Mouse (Mus musculus) thymus, postnatal 0 days (tissue): ENCODE measurements around the gene Olfr498. TPM values are rescaled to one million over a fixed set of nuclear protein-coding genes. Genes with fewer than 3 reads are reported as not detected.

Experiments
- DNase-seq: peaks from one replicate; pipeline ENCODE4 v3.0.0-alpha.2; 2015; ENCODE audit warnings: low spot score
- polyA plus RNA-seq: library from polyadenylated mRNA; unstranded; fragments of >200 nt; fragmentation: Nextera tagmentation; extraction: Ambion mirVana; gene quantifications from 2 replicates; pipeline ENCODE4 v1.2.1, GENCODE M21; 2015

Olfr498 gene
- not detected in 2 replicates for polyA plus RNA-seq

DNA sequence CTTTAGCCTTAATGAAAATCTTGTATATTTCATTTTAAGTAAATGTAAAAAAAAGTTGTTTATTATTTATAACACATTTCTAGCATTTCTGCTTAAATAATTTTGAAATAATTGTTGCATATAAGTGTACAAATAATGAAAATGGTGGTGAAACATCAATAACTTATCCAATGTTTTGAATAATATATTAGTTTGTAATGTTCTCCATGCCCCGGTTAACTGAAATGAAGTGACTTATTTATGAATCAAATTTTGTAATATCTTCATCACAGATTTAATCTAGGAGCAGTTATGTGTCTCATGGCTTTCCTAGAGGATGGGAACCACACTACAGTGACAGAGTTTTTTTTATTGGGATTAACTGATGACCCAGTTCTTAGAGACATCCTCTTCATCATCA is at the start of gene Olfr498:
Gene Olfr498 (plus strand): TSS at position 301 of the 400 bp plus-strand sequence.
- DNase-seq: no peak

DNA sequence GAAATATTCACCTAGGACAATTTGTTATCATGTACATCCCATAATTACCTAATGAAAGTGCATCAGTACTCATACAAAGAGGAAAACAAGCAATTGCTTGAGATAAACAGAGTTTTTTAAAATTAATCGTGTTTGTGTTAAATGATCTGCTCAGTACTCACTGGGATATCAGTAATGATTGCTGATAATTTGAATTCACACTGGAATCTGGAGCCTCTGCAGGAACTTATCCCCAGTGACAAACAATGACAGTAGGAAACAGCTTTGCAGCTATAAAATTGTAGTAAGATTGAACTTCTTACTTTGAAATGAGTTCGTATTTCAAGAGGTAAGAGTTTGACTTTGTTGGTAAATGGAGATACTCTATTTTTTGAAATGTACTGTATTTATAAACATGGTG is 45.0 kb upstream of the Olfr498 start, which contains the start of gene Olfr497:
Gene Olfr497 (plus strand): TSS at position 301 of the 400 bp plus-strand sequence.
- DNase-seq: no peak

Other genes with a start within 250 kb of the Olfr498 start
- not detected in 2 replicates for gene Olfr488, start 207.0 kb upstream of the Olfr498 start, polyA plus RNA-seq
- gene Olfr490, start 176.4 kb upstream of the Olfr498 start, polyA plus RNA-seq: not detected in 2 replicates
- gene Olfr491, start 151.9 kb upstream of the Olfr498 start, polyA plus RNA-seq: not detected in 2 replicates
- gene Olfr492, start 141.7 kb upstream of the Olfr498 start, polyA plus RNA-seq: not detected in 2 replicates
- not detected in 2 replicates for gene Olfr493, start 118.3 kb upstream of the Olfr498 start, polyA plus RNA-seq
- gene Olfr494, start 100.0 kb upstream of the Olfr498 start, polyA plus RNA-seq: not detected in 2 replicates
- not detected in 2 replicates for gene Olfr495, start 72.2 kb upstream of the Olfr498 start, polyA plus RNA-seq
- gene Olfr497, start 44.9 kb upstream of the Olfr498 start, polyA plus RNA-seq: not detected in 2 replicates
- gene Olfr502, start 59.7 kb downstream of the Olfr498 start, polyA plus RNA-seq: not detected in 2 replicates
- gene Olfr503, start 79.2 kb downstream of the Olfr498 start, polyA plus RNA-seq: not detected in 2 replicates
- gene Olfr504, start 100.5 kb downstream of the Olfr498 start, polyA plus RNA-seq: not detected in 2 replicates
- gene Olfr506, start 145.5 kb downstream of the Olfr498 start, polyA plus RNA-seq: not detected in 2 replicates
- not detected in 2 replicates for gene Olfr507, start 156.5 kb downstream of the Olfr498 start, polyA plus RNA-seq
- gene Olfr508, start 164.7 kb downstream of the Olfr498 start, polyA plus RNA-seq: not detected in 2 replicates
- gene Olfr509, start 186.6 kb downstream of the Olfr498 start, polyA plus RNA-seq: not detected in 2 replicates
- not detected in 2 replicates for gene Olfr510, start 201.1 kb downstream of the Olfr498 start, polyA plus RNA-seq
- gene Olfr512, start 248.0 kb downstream of the Olfr498 start, polyA plus RNA-seq: not detected in 2 replicates